8 mouse cellular contexts compared by ENCODE assay signal in genomic region chr1:179958871-179959720, GRCm38 (mm10). TPM values are rescaled to one million over a fixed set of nuclear protein-coding genes. Genes with fewer than 3 reads are reported as not detected.
DNase-seq lines count a peak whose midpoint lies in the region; ATAC-seq lines count a peak whose summit lies in the region.

No protein-coding gene starts in this region.

- peak overlapping the region; percentile 96 for H3K27ac ChIP-seq in heart, embryonic 16.5 days (ENCODE audit: low read length)
- peak overlapping the region; percentile 93 for H3K27ac ChIP-seq in lung, embryonic 16.5 days (ENCODE audit: low read length)

- peaks cover 14% of the 10 kb centered on the region for H3K4me1 ChIP-seq in heart, embryonic 16.5 days (ENCODE audit: control insufficient read depth, insufficient read depth, low read length)
- peaks cover 16% of the 10 kb centered on the region for H3K4me1 ChIP-seq in lung, embryonic 16.5 days (replicated peaks; ENCODE audit: control insufficient read depth, insufficient read depth, low read length)

- ATAC-seq in CD4-positive, CD25-positive, alpha-beta regulatory T cell, adult 4 months, result peak; percentile 23
- peak; percentile 21; the same call in 1 of the 2 replicates for ATAC-seq in heart, embryonic 16.5 days (replicated peaks; ENCODE audit: extremely low read depth, insufficient read depth, low FRiP score)
- peak; percentile 32 for ATAC-seq in lung, embryonic 16.5 days (ENCODE audit: low read depth)

- H3K9me3 ChIP-seq in heart, embryonic 16.5 days (replicated peaks; ENCODE audit: control insufficient read depth, low read length), result no peaks in the 10 kb centered on the region
- H3K9me3 ChIP-seq in lung, embryonic 16.5 days (ENCODE audit: control insufficient read depth, low read length), result no peaks in the 10 kb centered on the region

- H3K4me2 ChIP-seq in heart, embryonic 16.5 days (ENCODE audit: low read depth, low read length), result peak overlapping the region; percentile 88
- H3K4me2 ChIP-seq in lung, embryonic 16.5 days (ENCODE audit: low read depth, low read length), result peak overlapping the region; percentile 89

- no peaks in the 10 kb centered on the region for H3K27me3 ChIP-seq in heart, embryonic 16.5 days (ENCODE audit: control insufficient read depth, insufficient read depth, low read length)
- H3K27me3 ChIP-seq in lung, embryonic 16.5 days (ENCODE audit: control insufficient read depth, insufficient read depth, low read depth, low read length), result no peaks in the 10 kb centered on the region

- no peaks in the 10 kb centered on the region for H3K36me3 ChIP-seq in heart, embryonic 16.5 days (ENCODE audit: control insufficient read depth, insufficient read depth)
- H3K36me3 ChIP-seq in lung, embryonic 16.5 days (ENCODE audit: control insufficient read depth, insufficient read depth, low read length), result no peaks in the 10 kb centered on the region

- H3K9ac ChIP-seq in heart, embryonic 16.5 days (ENCODE audit: low read length), result peak overlapping the region; percentile 95
- H3K9ac ChIP-seq in lung, embryonic 16.5 days (ENCODE audit: low read length), result peak overlapping the region; percentile 92

- 9% methylated on average over 38 of the region's 41 CpGs for WGBS in heart, embryonic 16.5 days
- 5% methylated on average over 41 of the region's 41 CpGs for WGBS in lung, embryonic 16.5 days

- peak; percentile 13 for DNase-seq in T-cell, adult 2 months (ENCODE audit: low spot score)
- peak; percentile 17 for DNase-seq in embryo, embryonic 11.5 days (ENCODE audit: low read depth, low spot score)
- peak; percentile 71 to 78 for DNase-seq in kidney, postnatal 4 days
- DNase-seq in retina, postnatal 7 days (ENCODE audit: low read depth, low spot score), result peak; percentile 11
- DNase-seq in Muller cell, postnatal 12 days (ENCODE audit: inconsistent ontology term), result no peak

- peak overlapping the region; percentile 90 for H3K4me3 ChIP-seq in heart, embryonic 16.5 days (ENCODE audit: low read length)
- peak overlapping the region; percentile 88 for H3K4me3 ChIP-seq in lung, embryonic 16.5 days (ENCODE audit: low read length)

RNA-seq across cellular contexts. Expression of gene Cdc42bpa, which starts 1.2 kb away (rescaled TPM):
- polyA plus RNA-seq in CD4-positive, CD25-positive, alpha-beta regulatory T cell, adult 4 months (2017; shearing (Covaris generic)), result under 1 TPM; 0.36 to 0.43 TPM
- polyA plus RNA-seq in heart, embryonic 16.5 days (2015; fragmentation: Nextera tagmentation; extraction: Ambion mirVana), result 11.6 and 11.7 TPM in 2 replicates
- polyA plus RNA-seq in lung, embryonic 16.5 days (2015; fragmentation: Nextera tagmentation; extraction: Ambion mirVana), result 13.6 and 13.7 TPM in 2 replicates
